Mouse (Mus musculus) heart, embryonic 11.5 days (tissue): ENCODE data around the gene Myo9b. TPM values are rescaled to one million over a fixed set of nuclear protein-coding genes. Genes with fewer than 3 reads are reported as not detected.
A peak's percentile ranks its signal among the peaks of the same experiment; 100 is the strongest.

Experiments used
- ATAC-seq: fragments of 200-750 bp; cut with Nextera tagmentation; replicated peaks from 2 replicates; pipeline ENCODE4 v1.8.0; 2017; ENCODE audit warnings: moderate library complexity; ENCODE audit not compliant: insufficient number of reproducible peaks, low FRiP score, low TSS enrichment
- H3K27ac ChIP-seq: fragments of 300-500 bp; sonication (generic); 2 replicates; pipeline ENCODE4 v1.5.1; 2014; ENCODE audit warnings: mild to moderate bottlenecking, low read depth, low read length
- H3K27me3 ChIP-seq: fragments of 300-500 bp; sonication (generic); 2 replicates; pipeline ENCODE4 v1.6.1; 2014; ENCODE audit warnings: mild to moderate bottlenecking, low read length, mixed read lengths; ENCODE audit not compliant: control insufficient read depth, insufficient read depth
- H3K36me3 ChIP-seq: fragments of 300-500 bp; sonication (generic); 2 replicates; pipeline ENCODE4 v1.6.1; 2014; ENCODE audit warnings: mild to moderate bottlenecking, low read length, moderate library complexity, mixed read lengths; ENCODE audit not compliant: control insufficient read depth, insufficient read depth
- H3K4me1 ChIP-seq: fragments of 300-500 bp; sonication (generic); 2 replicates; pipeline ENCODE4 v1.6.1; 2014; ENCODE audit warnings: low read length; ENCODE audit not compliant: control insufficient read depth, insufficient read depth
- H3K4me2 ChIP-seq: fragments of 300-500 bp; sonication (generic); 2 replicates; pipeline ENCODE4 v1.6.1; 2014; ENCODE audit warnings: mild to moderate bottlenecking, moderate library complexity
- H3K4me3 ChIP-seq: fragments of 300-500 bp; sonication (generic); 2 replicates; pipeline ENCODE4 v1.5.1; 2014; ENCODE audit warnings: low read depth, low read length
- H3K9ac ChIP-seq: fragments of 300-500 bp; sonication (generic); 2 replicates; pipeline ENCODE4 v1.6.1; 2014; ENCODE audit warnings: mild to moderate bottlenecking, low read depth, low read length, moderate library complexity
- H3K9me3 ChIP-seq: fragments of 300-500 bp; sonication (generic); replicated peaks from 2 replicates; pipeline ENCODE4 v1.6.1; 2016; ENCODE audit warnings: low read length; ENCODE audit not compliant: control insufficient read depth
- WGBS: fragments of 180-500 bp; shearing (Covaris S2); extraction: QIAGEN DNeasy Blood & Tissue Kit; methylation state at CpG from one replicate; pipeline ENCODE4 v1.1.7; 2014; ENCODE audit not compliant: insufficient replicate concordance; 5-methylcytosine and 5-hydroxymethylcytosine counted together
- polyA plus RNA-seq: library from polyadenylated mRNA; unstranded; fragments of >200 nt; fragmentation: Nextera tagmentation; extraction: Ambion mirVana; gene quantifications from 2 replicates; pipeline ENCODE4 v1.2.1, GENCODE M21; 2014

Gene Myo9b
- polyA plus RNA-seq, 1 experiment from 2014 or later = 15.1 TPM

DNA sequence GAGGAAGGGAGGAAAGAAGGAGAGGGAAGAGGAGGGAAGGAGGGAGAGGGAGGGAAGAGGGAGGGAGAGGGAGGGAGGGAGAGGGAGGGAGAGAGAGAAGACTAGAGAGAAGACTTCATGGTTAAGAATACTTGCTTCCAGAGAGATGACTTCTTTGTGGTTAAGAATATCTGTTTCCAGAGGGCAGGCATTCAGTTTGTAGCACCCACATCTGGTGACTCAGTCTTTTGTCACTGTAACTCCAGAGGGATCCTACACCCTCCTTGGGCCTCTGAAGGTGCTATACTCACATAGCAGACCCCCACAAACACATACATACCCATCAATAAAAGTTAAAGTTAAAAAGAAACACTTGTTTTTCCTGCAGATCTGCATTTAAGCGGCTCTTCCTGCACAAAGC, 79.0 kb downstream of the Myo9b start:
- ATAC-seq = no peak
- Histone ChIP-seq H3K9me3 (no peaks in the 10 kb centered on the region), H3K36me3 (peaks cover 49% of the 10 kb centered on the region), H3K27me3 (no peaks in the 10 kb centered on the region), H3K27ac (no peak overlapping the region), H3K4me3 (no peak overlapping the region), H3K4me2 (no peak overlapping the region), H3K4me1 (no peaks in the 10 kb centered on the region), H3K9ac (no peak overlapping the region)
- WGBS = 90% methylated on average over 1 of the region's 1 CpGs

DNA sequence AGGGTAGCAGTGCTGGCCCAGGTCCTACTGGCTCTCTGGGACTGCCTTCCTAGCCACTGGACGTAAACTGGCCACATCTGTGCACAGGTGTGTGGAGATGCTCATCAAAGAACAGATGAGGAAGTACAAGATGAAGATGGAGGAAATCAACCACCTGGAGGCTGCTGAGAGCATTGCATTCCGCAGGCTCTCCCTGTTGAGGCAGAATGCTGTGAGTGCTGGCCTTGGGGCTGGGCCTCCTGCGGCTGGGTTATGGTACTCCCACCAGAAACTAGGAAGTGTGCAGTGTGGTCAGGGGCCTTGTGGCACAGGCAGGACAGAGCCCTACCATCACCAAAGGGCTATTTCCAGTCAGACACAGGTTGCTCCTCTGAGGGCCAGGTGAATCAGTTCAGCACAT, 85.5 kb downstream of the Myo9b start:
- Histone ChIP-seq H3K36me3 (peaks cover 38% of the 10 kb centered on the region), H3K9me3 (no peaks in the 10 kb centered on the region), H3K27ac (no peak overlapping the region), H3K4me2 (no peak overlapping the region), H3K4me1 (no peaks in the 10 kb centered on the region), H3K4me3 (no peak overlapping the region), H3K27me3 (no peaks in the 10 kb centered on the region), H3K9ac (no peak overlapping the region)
- ATAC-seq = no peak
- WGBS = 81% methylated on average over 3 of the region's 3 CpGs

DNA sequence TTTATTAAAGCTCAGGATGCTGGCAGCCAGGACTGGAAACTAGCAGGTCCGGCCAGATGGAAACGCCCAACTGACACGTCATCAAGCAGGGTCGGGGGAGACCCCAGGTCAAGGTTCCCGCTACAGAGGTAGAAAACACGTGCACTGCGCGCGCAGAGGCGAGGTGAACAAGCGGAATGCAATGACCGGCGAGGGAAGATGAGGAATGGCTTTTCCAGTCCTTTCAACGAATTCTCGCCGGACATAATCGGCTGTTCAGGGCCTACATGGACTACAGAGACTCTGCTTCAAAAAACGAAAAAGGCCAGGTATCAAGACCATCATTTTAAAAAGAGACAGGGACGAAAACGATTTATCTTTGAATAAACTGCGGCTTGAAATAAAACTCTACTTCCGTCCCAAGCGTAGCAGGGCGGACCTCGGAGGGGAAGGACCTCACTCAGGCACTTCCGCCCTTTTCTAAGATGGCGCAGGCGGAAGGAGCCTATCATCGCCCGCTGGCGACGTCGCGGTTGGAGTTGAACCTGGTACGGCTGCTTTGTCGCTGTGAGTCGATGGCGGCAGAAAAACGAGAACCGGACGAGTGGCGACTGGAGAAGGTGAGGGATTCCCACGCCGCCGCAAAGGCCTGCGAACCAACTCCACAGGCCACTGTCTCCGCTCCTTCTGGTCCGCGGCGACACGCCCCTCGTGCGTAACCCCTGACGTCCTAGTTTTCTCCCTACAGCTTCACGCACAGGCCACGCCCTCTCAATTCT, 94.4 kb downstream of the Myo9b start, which contains the start of gene Use1:
Use1 (plus strand) TSS at position 78 of the 758 bp plus-strand sequence.
- peak; percentile 82 for ATAC-seq

GRCm38 (mm10) chr8:71367529-71368176, 95.1 kb downstream of the Myo9b start:
- Histone ChIP-seq H3K36me3 (peaks cover 6% of the 10 kb centered on the region; the same call in 1 of the 2 replicates), H3K27me3 (no peaks in the 10 kb centered on the region), H3K4me3 (peak overlapping the region; percentile 62), H3K9me3 (no peaks in the 10 kb centered on the region), H3K4me2 (peak overlapping the region; percentile 63), H3K9ac (peak overlapping the region; percentile 76), H3K4me1 (peaks cover 15% of the 10 kb centered on the region), H3K27ac (peak overlapping the region; percentile 88)
- WGBS = 44% methylated on average over 17 of the region's 17 CpGs
- ATAC-seq = no peak

More for the DNA sequence above, 94.4 kb downstream of the Myo9b start, which contains the start of gene Use1:
- H3K9me3 ChIP-seq = no peaks in the 10 kb centered on the region
- peak within 1 kb of the TSS; percentile 88 for H3K27ac ChIP-seq
- peak within 1 kb of the TSS; percentile 76 for H3K9ac ChIP-seq
- peak within 1 kb of the TSS; percentile 62 for H3K4me3 ChIP-seq
- WGBS = under 1% methylated on average over 56 of the region's 56 CpGs
- H3K4me1 ChIP-seq = peaks cover 15% of the 10 kb centered on the region
- peaks cover 6% of the 10 kb centered on the region; the same call in 1 of the 2 replicates for H3K36me3 ChIP-seq
- no peaks in the 10 kb centered on the region for H3K27me3 ChIP-seq
- peak within 1 kb of the TSS; percentile 63 for H3K4me2 ChIP-seq

DNA sequence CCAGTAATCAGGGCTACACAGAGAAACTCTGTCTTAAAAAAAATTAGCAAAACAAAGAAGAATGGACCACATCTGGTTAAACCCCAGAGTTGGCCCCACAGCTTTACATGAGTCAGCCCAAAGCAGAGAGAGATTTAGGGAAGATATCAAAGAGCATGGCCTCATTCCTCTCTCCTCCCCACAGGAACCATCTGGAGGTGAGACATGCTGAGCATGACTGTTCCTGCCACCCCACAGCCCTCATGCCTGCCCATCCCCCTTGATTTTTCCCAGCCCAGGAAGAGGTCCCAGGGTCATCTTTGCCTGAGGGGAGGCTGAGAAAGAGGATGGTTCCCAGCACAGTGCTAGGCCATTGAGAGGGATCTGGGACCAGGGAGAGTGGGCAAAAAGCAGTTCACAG, 95.9 kb downstream of the Myo9b start:
- Histone ChIP-seq H3K4me2 (peak overlapping the region; percentile 63; the same call in 1 of the 2 replicates), H3K27ac (peak overlapping the region; percentile 88; the same call in 1 of the 2 replicates), H3K36me3 (peaks cover 6% of the 10 kb centered on the region; the same call in 1 of the 2 replicates), H3K4me3 (no peak overlapping the region), H3K9ac (no peak overlapping the region; the same call in 1 of the 2 replicates), H3K27me3 (no peaks in the 10 kb centered on the region), H3K9me3 (no peaks in the 10 kb centered on the region), H3K4me1 (peaks cover 15% of the 10 kb centered on the region)
- ATAC-seq = no peak

- H3K27me3 ChIP-seq = no peaks in the 10 kb centered on the region
- WGBS = 90% methylated on average over 10 of the region's 10 CpGs
- peak overlapping the region; percentile 22; the same call in 1 of the 2 replicates for H3K27ac ChIP-seq
- H3K9ac ChIP-seq = no peak overlapping the region
- H3K4me2 ChIP-seq = no peak overlapping the region
- peaks cover 15% of the 10 kb centered on the region for H3K4me1 ChIP-seq
- peaks cover 12% of the 10 kb centered on the region for H3K36me3 ChIP-seq
- no peak overlapping the region; the same call in 1 of the 2 replicates for H3K4me3 ChIP-seq
- no peaks in the 10 kb centered on the region for H3K9me3 ChIP-seq
- no peak for ATAC-seq
Observed at GRCm38 (mm10) chr8:71369040-71369718, 96.7 kb downstream of the Myo9b start.

DNA sequence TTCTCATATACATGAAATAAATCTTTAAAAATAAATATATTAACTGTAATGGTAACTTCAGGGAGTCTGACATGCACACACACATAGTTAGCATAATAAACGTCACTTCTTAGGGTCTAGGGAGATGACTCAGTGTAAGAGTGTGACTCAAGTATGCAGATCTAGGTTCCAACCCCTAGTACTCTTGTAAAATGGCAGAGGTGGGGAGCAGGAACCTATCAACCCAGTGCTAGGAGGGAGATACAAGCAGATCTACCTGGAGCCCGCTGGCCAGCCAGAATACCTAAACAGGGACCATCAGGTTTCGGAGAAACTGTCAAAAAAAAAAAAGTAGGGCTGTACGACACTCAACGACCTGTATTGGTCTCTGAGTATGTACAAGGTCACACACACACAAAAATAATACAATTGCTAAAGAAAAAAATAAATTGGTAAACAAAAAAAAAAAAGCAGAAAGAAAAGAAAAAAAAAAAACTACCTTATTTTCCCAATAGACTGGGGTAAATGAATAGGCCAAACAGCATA, 98.3 kb downstream of the Myo9b start:
- H3K4me2 ChIP-seq = peak overlapping the region; percentile 59
- peaks cover 21% of the 10 kb centered on the region for H3K4me1 ChIP-seq
- peaks cover 20% of the 10 kb centered on the region for H3K36me3 ChIP-seq
- 20% methylated on average over 5 of the region's 5 CpGs for WGBS
- no peaks in the 10 kb centered on the region for H3K9me3 ChIP-seq
- 0 out of 2 replicates have a peak overlapping the region, but pooled peaks have one; percentile 22 for H3K27ac ChIP-seq
- ATAC-seq = no peak
- H3K4me3 ChIP-seq = peak overlapping the region; percentile 70
- peak overlapping the region; percentile 58; the same call in 1 of the 2 replicates for H3K9ac ChIP-seq
- no peaks in the 10 kb centered on the region for H3K27me3 ChIP-seq

- Histone ChIP-seq H3K27me3 (no peaks in the 10 kb centered on the region), H3K4me2 (peak within 1 kb of the TSS; percentile 59), H3K27ac (peak within 1 kb of the TSS; percentile 62), H3K36me3 (peaks cover 20% of the 10 kb centered on the region), H3K9ac (peak within 1 kb of the TSS; percentile 72), H3K4me3 (peak within 1 kb of the TSS; percentile 70), H3K4me1 (peaks cover 26% of the 10 kb centered on the region), H3K9me3 (no peaks in the 10 kb centered on the region)
- peak; percentile 82 for ATAC-seq
- under 1% methylated on average over 68 of the region's 68 CpGs for WGBS
Observed at GRCm38 (mm10) chr8:71371236-71371848, 98.8 kb downstream of the Myo9b start, which contains the start of gene Ocel1. Gene Ocel1 (plus strand): TSS chr8:71371298.
